Mouse (Mus musculus): ENCODE results near the gene A130010J15Rik. TPM values are rescaled to one million over a fixed set of nuclear protein-coding genes. Genes with fewer than 3 reads are reported as not detected.

The A130010J15Rik gene
- polyA plus RNA-seq (2012; fragmentation: generic; extraction: Trizol): 4.1 TPM
- long read RNA-seq, experiment 1, transcript A130010J15Rik-201 (2 exons, 2,257 nt): major isoform, 10 of 14 reads
- long read RNA-seq, experiment 1, partial matches to known transcripts: 0 of 14 reads
- long read RNA-seq, experiment 1, other reads (novel, unspliced or antisense): 4 of 14 reads
- long read RNA-seq, experiment 2, transcript A130010J15Rik-201 (2 exons, 2,257 nt): major isoform, 62 of 72 reads
- long read RNA-seq, experiment 2, transcript A130010J15Rik-205 (2 exons, 3,782 nt): minor isoform, 7 of 72 reads
- long read RNA-seq, experiment 2, partial matches to known transcripts: 0 of 72 reads
- long read RNA-seq, experiment 2, other reads (novel, unspliced or antisense): 1 of 72 reads

DNA sequence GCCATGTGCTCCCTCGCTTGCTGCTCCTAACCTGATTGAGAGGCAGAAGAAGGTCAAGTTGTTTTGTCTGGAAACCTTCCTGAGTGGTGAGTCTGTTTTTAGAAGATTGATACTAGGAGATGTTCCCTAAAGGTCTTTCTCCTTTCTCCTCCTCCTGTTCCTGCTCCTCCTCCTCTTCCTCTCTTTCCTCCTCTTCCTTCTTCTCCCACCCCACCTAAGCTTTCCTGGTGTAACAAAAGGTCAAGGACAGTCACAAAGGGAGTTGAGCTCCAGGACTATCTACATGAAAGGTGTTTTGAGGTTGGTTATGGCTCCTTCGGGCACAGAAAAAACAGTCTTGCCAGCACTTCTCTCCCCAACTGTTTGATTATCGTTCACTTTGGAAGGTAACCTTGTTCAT lies at the start of gene A130010J15Rik:
Gene A130010J15Rik (plus strand): TSS at position 301 of the 400 bp plus-strand sequence.
- H3ac ChIP-seq (ENCODE audit: control insufficient read depth, insufficient read length, low read depth): no peak within 1 kb of the TSS
- no peaks in the 10 kb centered on the region for H3K79me2 ChIP-seq (ENCODE audit: control insufficient read depth, insufficient read depth)
- no peak for TF ChIP-seq MAX (IDR thresholded peaks at IDR 0.05)
- no peak for TF ChIP-seq MYOD1 (IDR thresholded peaks at IDR 0.05; ENCODE audit: control insufficient read depth, insufficient read length, low read depth)
- TF ChIP-seq FOSL1 (IDR thresholded peaks at IDR 0.05; ENCODE audit: insufficient read depth, low read length, poor library complexity, severe bottlenecking): no peak
- TF ChIP-seq USF1 (IDR thresholded peaks at IDR 0.05; ENCODE audit: low read depth): no peak
- TF ChIP-seq CEBPB (IDR thresholded peaks at IDR 0.05; ENCODE audit: low read depth): no peak
- no peak for TF ChIP-seq CTCF (IDR thresholded peaks at IDR 0.05; ENCODE audit: control insufficient read depth, insufficient read depth, insufficient read length)
- TF ChIP-seq MYOG (IDR thresholded peaks at IDR 0.05; ENCODE audit: control insufficient read depth, extremely low read depth, insufficient read length): no peak
- H3K36me3 ChIP-seq (ENCODE audit: control insufficient read depth, insufficient read depth): no peaks in the 10 kb centered on the region
- H3K27me3 ChIP-seq (ENCODE audit: control insufficient read depth, insufficient read depth, insufficient read length): peaks cover 19% of the 10 kb centered on the region
- H3K4me3 ChIP-seq (ENCODE audit: insufficient read depth, poor library complexity, severe bottlenecking): no peak within 1 kb of the TSS
- H3K79me3 ChIP-seq (ENCODE audit: low read depth): no peaks in the 10 kb centered on the region

DNA sequence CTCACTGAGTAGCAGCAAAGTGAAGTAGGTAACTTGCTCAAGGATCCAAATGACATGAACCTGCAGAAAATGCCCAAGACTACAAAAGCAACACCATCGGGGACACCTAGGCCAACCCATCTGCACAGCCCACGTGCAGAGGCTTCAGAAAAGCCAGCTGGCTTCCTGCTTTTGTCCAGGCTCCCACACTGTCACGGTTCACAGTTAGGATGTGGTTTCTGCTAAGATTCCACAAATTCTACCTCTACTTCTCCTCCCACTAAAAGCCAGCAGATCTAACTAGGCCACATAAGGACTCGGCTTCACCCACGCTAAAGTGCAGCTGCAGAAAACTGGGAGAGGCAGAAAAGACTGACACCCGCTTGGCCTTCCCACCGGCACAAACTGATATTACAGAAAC lies 45.1 kb upstream of the A130010J15Rik start:
- Histone ChIP-seq H3K79me2 (ENCODE audit: control insufficient read depth, insufficient read depth) (peaks cover 32% of the 10 kb centered on the region), H3ac (ENCODE audit: control insufficient read depth, insufficient read length, low read depth) (no peak overlapping the region), H3K4me3 (ENCODE audit: insufficient read depth, poor library complexity, severe bottlenecking) (no peak overlapping the region), H3K36me3 (ENCODE audit: control insufficient read depth, insufficient read depth) (peaks cover 88% of the 10 kb centered on the region), H3K79me3 (ENCODE audit: low read depth) (peaks cover 4% of the 10 kb centered on the region), H3K27me3 (ENCODE audit: control insufficient read depth, insufficient read depth, insufficient read length) (no peaks in the 10 kb centered on the region)
- no peak for TF ChIP-seq MYOD1 (IDR thresholded peaks at IDR 0.05; ENCODE audit: control insufficient read depth, insufficient read length, low read depth)
- no peak for TF ChIP-seq MAX (IDR thresholded peaks at IDR 0.05)
- no peak for TF ChIP-seq MYOG (IDR thresholded peaks at IDR 0.05; ENCODE audit: control insufficient read depth, extremely low read depth, insufficient read length)
- no peak for TF ChIP-seq CEBPB (IDR thresholded peaks at IDR 0.05; ENCODE audit: low read depth)
- no peak for TF ChIP-seq CTCF (IDR thresholded peaks at IDR 0.05; ENCODE audit: control insufficient read depth, insufficient read depth, insufficient read length)
- no peak for TF ChIP-seq FOSL1 (IDR thresholded peaks at IDR 0.05; ENCODE audit: insufficient read depth, low read length, poor library complexity, severe bottlenecking)
- TF ChIP-seq USF1 (IDR thresholded peaks at IDR 0.05; ENCODE audit: low read depth): no peak

DNA sequence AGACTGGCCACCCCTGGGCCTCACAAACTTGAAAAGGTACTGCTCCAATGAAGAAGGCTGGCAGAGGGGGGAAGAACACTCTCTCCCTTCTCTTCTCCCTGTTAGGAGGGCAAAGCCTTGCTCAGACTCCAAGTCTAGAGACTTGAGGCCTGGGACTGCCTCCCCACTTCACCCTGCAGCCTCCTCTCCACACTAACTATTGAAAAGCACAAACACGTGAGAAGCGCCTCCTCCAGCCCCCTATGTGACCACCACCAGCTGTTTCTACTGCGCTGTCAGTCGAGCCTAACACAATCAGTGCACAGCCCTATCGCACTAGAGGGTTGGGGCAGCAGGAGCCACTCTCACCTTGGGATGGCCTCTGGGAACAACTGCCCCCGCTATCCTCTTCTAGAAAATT lies 44.6 kb upstream of the A130010J15Rik start:
- peaks cover 9% of the 10 kb centered on the region for H3K79me3 ChIP-seq (ENCODE audit: low read depth)
- H3K79me2 ChIP-seq (ENCODE audit: control insufficient read depth, insufficient read depth): peaks cover 37% of the 10 kb centered on the region
- H3K4me3 ChIP-seq (ENCODE audit: insufficient read depth, poor library complexity, severe bottlenecking): no peak overlapping the region
- H3ac ChIP-seq (ENCODE audit: control insufficient read depth, insufficient read length, low read depth): no peak overlapping the region
- H3K36me3 ChIP-seq (ENCODE audit: control insufficient read depth, insufficient read depth): peaks cover 89% of the 10 kb centered on the region
- H3K27me3 ChIP-seq (ENCODE audit: control insufficient read depth, insufficient read depth, insufficient read length): no peaks in the 10 kb centered on the region
- no peak for TF ChIP-seq USF1 (IDR thresholded peaks at IDR 0.05; ENCODE audit: low read depth)
- TF ChIP-seq CTCF (IDR thresholded peaks at IDR 0.05; ENCODE audit: control insufficient read depth, insufficient read depth, insufficient read length): no peak
- TF ChIP-seq MYOG (IDR thresholded peaks at IDR 0.05; ENCODE audit: control insufficient read depth, extremely low read depth, insufficient read length): no peak
- TF ChIP-seq FOSL1 (IDR thresholded peaks at IDR 0.05; ENCODE audit: insufficient read depth, low read length, poor library complexity, severe bottlenecking): no peak
- TF ChIP-seq MYOD1 (IDR thresholded peaks at IDR 0.05; ENCODE audit: control insufficient read depth, insufficient read length, low read depth): no peak
- TF ChIP-seq MAX (IDR thresholded peaks at IDR 0.05): no peak
- no peak for TF ChIP-seq CEBPB (IDR thresholded peaks at IDR 0.05; ENCODE audit: low read depth)

DNA sequence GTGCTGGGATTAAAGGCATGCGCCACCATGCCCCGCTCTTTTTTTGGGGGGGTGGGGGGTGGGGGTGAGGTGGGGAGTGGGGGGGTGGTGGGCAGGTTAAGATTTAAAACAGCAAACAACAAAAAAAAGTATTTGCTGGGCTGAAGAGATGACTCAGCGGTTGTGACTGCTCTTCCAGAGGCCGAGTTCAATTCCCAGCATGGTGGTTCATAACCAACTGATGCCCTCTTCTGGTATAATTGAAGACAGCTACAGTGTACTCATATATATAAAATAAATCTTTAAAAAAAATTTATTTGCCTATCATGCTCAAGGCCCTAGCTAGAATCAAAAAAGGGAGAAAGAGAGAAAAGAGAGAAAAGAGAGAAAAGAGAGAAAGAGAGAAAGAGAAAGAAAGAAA lies 42.0 kb upstream of the A130010J15Rik start:
- no peak overlapping the region for H3ac ChIP-seq (ENCODE audit: control insufficient read depth, insufficient read length, low read depth)
- peaks cover 24% of the 10 kb centered on the region for H3K79me3 ChIP-seq (ENCODE audit: low read depth)
- no peaks in the 10 kb centered on the region for H3K27me3 ChIP-seq (ENCODE audit: control insufficient read depth, insufficient read depth, insufficient read length)
- peaks cover 56% of the 10 kb centered on the region for H3K79me2 ChIP-seq (ENCODE audit: control insufficient read depth, insufficient read depth)
- no peak overlapping the region for H3K4me3 ChIP-seq (ENCODE audit: insufficient read depth, poor library complexity, severe bottlenecking)
- H3K36me3 ChIP-seq (ENCODE audit: control insufficient read depth, insufficient read depth): peaks cover 65% of the 10 kb centered on the region
- no peak for TF ChIP-seq CEBPB (IDR thresholded peaks at IDR 0.05; ENCODE audit: low read depth)
- TF ChIP-seq MYOD1 (IDR thresholded peaks at IDR 0.05; ENCODE audit: control insufficient read depth, insufficient read length, low read depth): no peak
- no peak for TF ChIP-seq MAX (IDR thresholded peaks at IDR 0.05)
- TF ChIP-seq FOSL1 (IDR thresholded peaks at IDR 0.05; ENCODE audit: insufficient read depth, low read length, poor library complexity, severe bottlenecking): no peak
- no peak for TF ChIP-seq CTCF (IDR thresholded peaks at IDR 0.05; ENCODE audit: control insufficient read depth, insufficient read depth, insufficient read length)
- no peak for TF ChIP-seq USF1 (IDR thresholded peaks at IDR 0.05; ENCODE audit: low read depth)
- no peak for TF ChIP-seq MYOG (IDR thresholded peaks at IDR 0.05; ENCODE audit: control insufficient read depth, extremely low read depth, insufficient read length)

DNA sequence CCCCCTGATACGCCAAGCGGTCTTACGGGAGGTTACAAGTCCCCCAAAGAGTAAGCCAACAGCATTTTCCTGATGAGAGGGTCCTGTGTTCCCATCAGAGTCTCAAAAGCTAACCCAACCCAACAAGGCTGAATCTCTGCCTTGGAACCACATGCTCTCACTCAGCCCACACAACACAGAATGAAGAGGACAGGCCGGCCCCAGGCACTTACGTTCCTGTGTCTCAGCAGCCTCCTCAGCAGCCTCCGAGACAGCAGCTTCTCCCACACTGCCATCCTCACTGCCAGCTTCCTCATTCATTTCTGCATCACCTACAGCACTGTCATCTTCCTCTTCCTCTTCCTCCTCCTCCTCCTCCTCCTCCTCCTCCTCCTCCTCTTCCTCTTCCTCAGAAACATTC lies 39.8 kb upstream of the A130010J15Rik start:
- Histone ChIP-seq H3ac (ENCODE audit: control insufficient read depth, insufficient read length, low read depth) (no peak overlapping the region), H3K79me2 (ENCODE audit: control insufficient read depth, insufficient read depth) (peaks cover 56% of the 10 kb centered on the region), H3K4me3 (ENCODE audit: insufficient read depth, poor library complexity, severe bottlenecking) (no peak overlapping the region), H3K27me3 (ENCODE audit: control insufficient read depth, insufficient read depth, insufficient read length) (no peaks in the 10 kb centered on the region), H3K79me3 (ENCODE audit: low read depth) (peaks cover 24% of the 10 kb centered on the region), H3K36me3 (ENCODE audit: control insufficient read depth, insufficient read depth) (peaks cover 44% of the 10 kb centered on the region)
- TF ChIP-seq MAX (IDR thresholded peaks at IDR 0.05) (no peak), MYOG (IDR thresholded peaks at IDR 0.05; ENCODE audit: control insufficient read depth, extremely low read depth, insufficient read length) (no peak), USF1 (IDR thresholded peaks at IDR 0.05; ENCODE audit: low read depth) (no peak), CTCF (IDR thresholded peaks at IDR 0.05; ENCODE audit: control insufficient read depth, insufficient read depth, insufficient read length) (no peak), CEBPB (IDR thresholded peaks at IDR 0.05; ENCODE audit: low read depth) (no peak), MYOD1 (IDR thresholded peaks at IDR 0.05; ENCODE audit: control insufficient read depth, insufficient read length, low read depth) (no peak), FOSL1 (IDR thresholded peaks at IDR 0.05; ENCODE audit: insufficient read depth, low read length, poor library complexity, severe bottlenecking) (no peak)

Measured in C2C12 (cell line).